Mouse (Mus musculus): Measurements from ENCODE around the gene Trabd2b. TPM values are rescaled to one million over a fixed set of nuclear protein-coding genes. Genes with fewer than 3 reads are reported as not detected.

Gene Trabd2b
- polyA plus RNA-seq, 1 experiment from 2014 or later: 0.65 TPM

DNA sequence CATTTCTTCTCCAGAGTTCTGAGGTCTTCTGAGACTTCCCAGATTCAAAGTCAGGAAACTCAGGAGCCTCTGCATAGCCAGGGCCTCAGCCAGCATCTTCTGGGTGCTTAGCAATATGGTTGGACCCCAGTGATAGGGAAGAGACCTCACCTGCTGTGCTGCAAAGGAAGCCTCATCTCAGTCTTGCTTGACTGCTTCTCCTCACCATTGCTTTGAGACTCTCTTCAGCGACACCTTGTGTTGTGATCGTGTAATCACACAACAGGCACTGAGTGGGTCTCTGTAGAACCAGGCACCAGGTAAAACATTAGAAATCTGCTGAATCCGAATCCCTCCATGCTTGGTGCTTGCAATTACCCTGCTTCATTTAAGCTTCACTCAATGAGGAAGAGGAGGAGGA, 230.6 kb downstream of the Trabd2b start:
- 21% methylated on average over 3 of the region's 3 CpGs for WGBS

DNA sequence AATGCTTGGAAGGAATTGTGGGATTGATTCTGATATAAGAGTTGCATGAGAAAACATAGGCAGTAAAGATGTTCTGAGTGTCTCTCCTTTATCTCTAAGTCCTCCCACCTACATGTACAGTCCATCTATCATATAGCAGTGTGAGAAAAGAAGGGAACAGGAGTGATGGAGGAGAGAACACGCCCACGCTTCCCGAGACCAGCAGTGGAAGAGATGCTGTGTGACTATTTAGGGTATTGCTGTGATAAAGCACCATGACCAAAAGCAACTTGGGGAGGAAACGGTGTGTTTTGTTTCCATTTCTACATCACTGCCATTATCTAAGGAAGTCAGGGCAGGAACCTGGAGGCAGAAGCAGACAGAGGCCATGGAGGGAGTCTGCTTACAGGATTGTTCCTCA, 235.9 kb downstream of the Trabd2b start:
- 87% methylated on average over 4 of the region's 4 CpGs for WGBS
- Histone ChIP-seq H3K9ac (no peak overlapping the region), H3K4me3 (no peak overlapping the region), H3K4me1 (no peaks in the 10 kb centered on the region), H3K9me3 (no peaks in the 10 kb centered on the region), H3K27me3 (replicated peaks) (no peaks in the 10 kb centered on the region), H3K4me2 (no peak overlapping the region), H3K36me3 (replicated peaks) (no peaks in the 10 kb centered on the region), H3K27ac (no peak overlapping the region)
- no peak for ATAC-seq (replicated peaks)

More for the DNA sequence above, 230.6 kb downstream of the Trabd2b start:
- ATAC-seq (replicated peaks): no peak
- no peak overlapping the region for H3K27ac ChIP-seq
- H3K4me3 ChIP-seq: no peak overlapping the region
- no peaks in the 10 kb centered on the region for H3K36me3 ChIP-seq (replicated peaks)
- no peaks in the 10 kb centered on the region for H3K4me1 ChIP-seq
- no peaks in the 10 kb centered on the region for H3K9me3 ChIP-seq
- H3K27me3 ChIP-seq (replicated peaks): no peaks in the 10 kb centered on the region
- no peak overlapping the region for H3K9ac ChIP-seq
- no peak overlapping the region for H3K4me2 ChIP-seq

DNA sequence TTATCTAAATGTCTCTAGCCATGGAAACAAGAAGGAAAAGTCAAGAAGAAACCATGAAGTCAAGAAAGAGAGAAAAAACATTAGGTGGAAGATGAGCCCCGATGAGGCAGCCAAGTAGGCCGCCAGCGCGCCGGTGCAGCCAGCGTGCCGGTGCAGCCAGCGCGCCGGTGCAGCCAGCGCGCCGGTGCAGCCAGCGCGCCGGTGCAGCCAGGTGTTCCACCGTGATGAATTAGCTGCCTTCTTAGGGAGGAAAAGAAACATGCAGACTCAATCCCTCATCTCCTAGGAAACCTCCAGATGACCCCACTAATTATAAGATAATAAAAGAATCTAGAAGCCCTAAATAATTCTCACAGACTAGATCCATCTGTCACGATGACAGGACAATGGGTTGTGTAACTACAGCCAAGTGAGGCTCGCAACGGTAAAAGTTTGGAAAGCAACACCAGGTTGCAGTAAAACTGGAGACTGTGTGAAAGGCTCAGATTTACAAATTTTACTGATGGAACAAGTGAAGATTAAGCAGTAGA, 237.2 kb downstream of the Trabd2b start:
- Histone ChIP-seq H3K27ac (no peak overlapping the region), H3K4me3 (no peak overlapping the region), H3K4me2 (no peak overlapping the region), H3K9ac (no peak overlapping the region), H3K4me1 (peaks cover 4% of the 10 kb centered on the region; the same call in 1 of the 2 replicates), H3K27me3 (replicated peaks) (no peaks in the 10 kb centered on the region), H3K36me3 (replicated peaks) (no peaks in the 10 kb centered on the region), H3K9me3 (no peaks in the 10 kb centered on the region)
- 84% methylated on average over 20 of the region's 20 CpGs for WGBS
- no peak for ATAC-seq (replicated peaks)

DNA sequence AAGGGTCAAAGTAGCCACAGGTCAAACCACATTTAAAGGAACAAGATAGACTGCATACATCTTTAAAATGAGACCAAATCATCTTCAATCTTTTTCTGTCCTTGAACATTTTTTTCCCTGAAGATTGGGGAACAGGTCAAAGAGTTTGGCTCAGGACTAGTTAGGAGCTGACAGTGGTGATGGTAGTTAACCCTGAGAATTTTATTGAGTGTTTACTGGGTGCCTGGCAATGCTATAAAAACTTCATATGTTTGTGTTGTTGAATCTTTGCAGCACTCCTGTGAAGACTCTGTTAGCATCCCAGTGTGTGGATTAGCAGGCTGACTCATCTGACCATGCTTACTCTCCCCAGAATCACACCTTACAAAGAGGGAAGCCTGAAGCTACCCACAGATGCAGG, 238.8 kb downstream of the Trabd2b start:
- H3K27me3 ChIP-seq (replicated peaks): peaks cover 6% of the 10 kb centered on the region; the same call in 1 of the 2 replicates
- H3K36me3 ChIP-seq (replicated peaks): no peaks in the 10 kb centered on the region
- no peak overlapping the region for H3K27ac ChIP-seq
- H3K4me2 ChIP-seq: no peak overlapping the region
- peaks cover 5% of the 10 kb centered on the region; the same call in 1 of the 2 replicates for H3K4me1 ChIP-seq
- no peak overlapping the region for H3K9ac ChIP-seq
- H3K4me3 ChIP-seq: no peak overlapping the region
- no peak for ATAC-seq (replicated peaks)
- H3K9me3 ChIP-seq: no peaks in the 10 kb centered on the region

DNA sequence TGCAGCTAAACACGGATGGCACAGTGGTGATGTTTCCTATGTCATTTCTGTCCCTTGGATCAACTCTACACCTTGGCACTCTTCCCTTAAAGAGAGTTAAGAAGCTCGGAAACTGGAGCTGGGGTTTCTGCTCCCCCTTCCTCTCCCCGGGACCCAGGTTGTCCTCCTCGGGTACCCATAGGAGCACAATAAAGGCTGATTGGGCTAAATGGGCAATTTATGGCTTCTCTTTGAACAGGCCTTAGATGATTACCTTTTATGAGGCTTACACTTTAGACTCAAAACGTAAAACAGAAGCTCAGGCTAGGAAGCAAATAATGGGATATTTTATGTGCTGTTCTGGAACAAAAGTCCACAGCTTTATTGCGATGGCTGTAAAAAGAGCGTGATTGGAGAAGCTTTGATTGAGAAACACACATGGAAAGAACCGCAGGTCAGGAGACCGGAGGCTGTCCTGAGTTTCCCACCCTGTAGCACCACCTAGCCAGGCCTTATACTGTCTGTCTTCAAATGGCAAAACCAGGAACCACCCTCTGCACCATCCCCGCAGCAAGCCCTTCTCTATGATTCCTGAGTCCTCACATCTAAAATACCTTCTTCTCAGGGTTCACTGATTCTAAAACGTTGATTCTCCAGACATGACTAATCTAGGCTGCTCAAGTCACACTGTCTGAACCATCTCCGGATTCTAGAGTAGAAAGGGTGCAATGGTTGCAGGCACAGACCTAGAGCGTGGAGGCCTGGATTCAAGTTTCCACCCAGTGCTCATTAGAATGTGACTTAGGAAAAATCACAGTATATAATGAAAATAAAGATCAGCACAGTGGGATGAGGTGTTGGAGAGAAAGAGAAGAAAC, 240.5 kb downstream of the Trabd2b start:
- Histone ChIP-seq H3K27ac (no peak overlapping the region), H3K4me3 (no peak overlapping the region), H3K9me3 (no peaks in the 10 kb centered on the region), H3K27me3 (replicated peaks) (peaks cover 11% of the 10 kb centered on the region; the same call in 1 of the 2 replicates), H3K4me1 (peaks cover 5% of the 10 kb centered on the region; the same call in 1 of the 2 replicates), H3K36me3 (replicated peaks) (no peaks in the 10 kb centered on the region), H3K4me2 (no peak overlapping the region), H3K9ac (no peak overlapping the region)
- WGBS: 80% methylated on average over 13 of the region's 13 CpGs
- ATAC-seq (replicated peaks): 0 out of 2 replicates have a peak, but pooled peaks have one; percentile 5

DNA sequence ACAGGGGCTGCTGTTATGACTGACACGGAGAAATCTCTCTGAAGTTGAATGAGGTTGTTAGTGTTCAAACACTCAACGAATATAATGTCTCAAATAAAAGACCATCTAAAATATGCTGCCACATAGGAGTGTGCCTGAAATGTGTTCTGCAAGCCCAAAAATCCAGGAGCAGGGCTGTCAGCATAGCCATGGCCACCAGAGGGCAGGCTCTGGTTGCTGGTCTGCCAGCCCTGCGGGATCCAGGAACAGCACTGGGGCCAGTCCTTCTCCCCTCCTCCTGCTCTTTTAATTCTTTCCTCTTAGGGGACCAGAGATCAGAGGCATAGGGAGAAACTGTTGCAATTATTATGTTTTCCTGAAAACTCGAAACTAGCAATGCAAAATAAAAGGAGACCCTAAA, 241.2 kb downstream of the Trabd2b start:
- Histone ChIP-seq H3K4me1 (peaks cover 5% of the 10 kb centered on the region; the same call in 1 of the 2 replicates), H3K9me3 (no peaks in the 10 kb centered on the region), H3K36me3 (replicated peaks) (no peaks in the 10 kb centered on the region), H3K4me3 (no peak overlapping the region), H3K27me3 (replicated peaks) (peaks cover 11% of the 10 kb centered on the region; the same call in 1 of the 2 replicates), H3K27ac (no peak overlapping the region), H3K9ac (no peak overlapping the region), H3K4me2 (no peak overlapping the region)
- 9% methylated on average over 4 of the region's 4 CpGs for WGBS
- peak; percentile 55 for ATAC-seq (replicated peaks)

DNA sequence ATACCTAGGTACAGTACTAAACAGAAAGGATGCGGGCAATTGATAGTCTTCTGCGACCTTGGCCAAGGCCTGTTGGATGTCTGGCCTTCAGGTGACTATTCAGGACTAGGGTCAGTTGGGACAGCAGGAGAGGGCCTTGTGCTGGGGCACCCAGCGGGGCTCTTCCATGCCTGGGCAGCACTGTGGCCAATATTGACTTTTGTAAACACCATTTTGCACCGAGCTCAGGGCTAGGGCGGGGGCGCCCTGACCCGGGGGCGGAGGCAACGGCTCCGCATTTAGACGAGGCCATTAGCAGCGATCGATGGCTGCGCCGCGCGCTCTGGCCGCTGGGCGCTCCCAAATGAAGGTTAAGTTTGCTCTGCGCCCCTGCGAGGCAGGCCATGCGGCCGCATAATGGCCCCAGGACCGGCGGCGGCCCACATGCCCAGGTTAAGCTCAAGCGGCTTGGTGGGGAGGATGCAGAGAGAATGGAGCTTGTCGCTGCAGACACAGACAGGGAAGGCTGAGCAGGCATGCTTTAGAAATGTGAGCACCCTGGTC, 242.1 kb downstream of the Trabd2b start:
- Histone ChIP-seq H3K36me3 (replicated peaks) (no peaks in the 10 kb centered on the region), H3K9ac (no peak overlapping the region), H3K27ac (no peak overlapping the region), H3K9me3 (no peaks in the 10 kb centered on the region), H3K4me2 (peak overlapping the region; percentile 40), H3K4me1 (peaks cover 5% of the 10 kb centered on the region; the same call in 1 of the 2 replicates), H3K27me3 (replicated peaks) (peaks cover 11% of the 10 kb centered on the region; the same call in 1 of the 2 replicates), H3K4me3 (0 out of 2 replicates have a peak overlapping the region, but pooled peaks have one; percentile 2)
- WGBS: 11% methylated on average over 28 of the region's 28 CpGs
- ATAC-seq (replicated peaks): peak; percentile 55

DNA sequence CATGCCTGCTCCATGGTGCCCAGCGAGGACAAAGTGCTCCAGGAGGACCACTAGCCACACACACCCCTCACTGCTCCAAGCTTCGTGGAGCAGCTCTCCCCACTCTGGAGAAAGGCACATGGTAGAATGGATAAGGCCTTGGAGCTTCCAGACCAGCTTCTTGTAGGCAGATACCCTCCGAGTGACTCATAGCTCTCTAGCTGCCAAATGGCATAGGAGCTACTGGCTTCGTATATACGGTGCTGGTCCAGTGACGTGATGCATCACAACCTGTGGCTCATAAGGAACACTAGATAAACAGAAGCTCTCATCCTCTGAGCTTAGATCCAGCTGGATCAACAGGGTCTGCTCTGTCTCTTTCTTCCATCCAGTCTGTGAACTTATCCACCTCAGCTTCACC, 244.0 kb downstream of the Trabd2b start:
- H3K9ac ChIP-seq: no peak overlapping the region
- peaks cover 5% of the 10 kb centered on the region; the same call in 1 of the 2 replicates for H3K4me1 ChIP-seq
- no peak overlapping the region for H3K4me3 ChIP-seq
- 92% methylated on average over 6 of the region's 6 CpGs for WGBS
- H3K27me3 ChIP-seq (replicated peaks): peaks cover 11% of the 10 kb centered on the region; the same call in 1 of the 2 replicates
- ATAC-seq (replicated peaks): no peak
- H3K27ac ChIP-seq: no peak overlapping the region
- no peaks in the 10 kb centered on the region for H3K36me3 ChIP-seq (replicated peaks)
- no peaks in the 10 kb centered on the region for H3K9me3 ChIP-seq
- no peak overlapping the region for H3K4me2 ChIP-seq

DNA sequence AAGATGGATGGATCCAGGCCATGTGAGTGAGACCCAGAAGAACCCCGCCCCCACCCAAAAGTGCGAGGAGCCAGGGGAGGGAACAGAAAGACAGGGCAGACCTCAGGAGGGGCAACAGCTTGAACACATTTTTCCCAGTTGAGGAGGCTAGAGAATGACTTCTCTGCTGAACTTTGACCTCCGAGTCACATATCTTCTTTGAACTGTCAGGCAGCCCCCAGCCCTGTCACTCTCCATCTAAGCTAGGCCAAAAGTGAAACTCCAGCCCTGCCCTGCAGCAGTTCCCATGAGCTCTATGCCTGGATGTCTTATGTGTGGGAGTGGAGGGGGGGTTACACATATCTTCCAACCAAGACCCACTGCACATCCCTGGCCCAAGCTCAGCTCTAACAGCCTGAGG, 244.5 kb downstream of the Trabd2b start:
- Histone ChIP-seq H3K27me3 (replicated peaks) (peaks cover 11% of the 10 kb centered on the region; the same call in 1 of the 2 replicates), H3K9ac (no peak overlapping the region), H3K4me2 (no peak overlapping the region), H3K9me3 (no peaks in the 10 kb centered on the region), H3K4me1 (peaks cover 5% of the 10 kb centered on the region; the same call in 1 of the 2 replicates), H3K27ac (no peak overlapping the region), H3K36me3 (replicated peaks) (no peaks in the 10 kb centered on the region), H3K4me3 (no peak overlapping the region)
- WGBS: 68% methylated on average over 3 of the region's 3 CpGs
- no peak for ATAC-seq (replicated peaks)

DNA sequence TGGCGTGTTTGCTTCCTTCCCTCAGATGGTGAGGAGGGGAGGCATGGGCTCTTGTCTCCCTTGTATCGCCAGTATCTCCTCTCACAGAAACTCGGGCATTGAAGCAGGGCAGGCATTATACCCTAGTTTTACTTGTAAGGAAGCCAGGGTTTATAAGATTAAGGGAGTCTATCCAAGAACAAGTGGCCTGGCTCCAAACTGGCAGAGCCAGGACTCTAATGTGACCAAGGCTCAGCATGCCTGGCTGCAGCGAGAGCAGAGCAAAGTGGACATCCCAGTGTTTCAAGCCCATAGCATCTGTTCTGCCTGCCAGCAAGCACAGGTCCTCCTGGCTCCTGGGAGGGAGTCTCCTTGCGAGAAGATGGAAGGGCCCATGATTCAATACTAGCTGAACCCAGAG, 245.1 kb downstream of the Trabd2b start:
- 68% methylated on average over 5 of the region's 5 CpGs for WGBS
- Histone ChIP-seq H3K4me3 (no peak overlapping the region), H3K27ac (no peak overlapping the region), H3K4me1 (peaks cover 5% of the 10 kb centered on the region; the same call in 1 of the 2 replicates), H3K27me3 (replicated peaks) (peaks cover 11% of the 10 kb centered on the region; the same call in 1 of the 2 replicates), H3K9me3 (no peaks in the 10 kb centered on the region), H3K36me3 (replicated peaks) (no peaks in the 10 kb centered on the region), H3K4me2 (no peak overlapping the region), H3K9ac (no peak overlapping the region)
- no peak for ATAC-seq (replicated peaks)

DNA sequence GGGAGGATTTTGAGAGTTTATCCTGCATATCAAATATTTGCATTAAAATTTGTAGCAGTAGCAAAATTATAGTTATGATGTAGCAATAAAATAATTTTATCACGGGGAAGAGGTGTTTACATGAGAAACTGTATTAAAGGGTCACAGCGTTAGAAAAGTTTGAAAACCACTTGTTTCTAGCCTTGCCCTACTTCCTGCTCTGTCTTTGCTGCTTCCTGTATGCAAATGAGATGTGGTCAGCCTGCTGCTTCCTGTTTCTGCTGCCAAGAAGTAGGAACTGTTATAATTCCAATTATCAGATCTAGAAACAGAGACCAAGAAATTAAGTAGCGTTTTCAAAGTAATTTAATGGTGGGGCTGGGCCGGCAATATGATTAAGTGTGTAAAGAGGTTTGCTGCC, 245.9 kb downstream of the Trabd2b start:
- WGBS: 93% methylated on average over 4 of the region's 4 CpGs
- H3K4me2 ChIP-seq: no peak overlapping the region
- H3K27ac ChIP-seq: no peak overlapping the region

DNA sequence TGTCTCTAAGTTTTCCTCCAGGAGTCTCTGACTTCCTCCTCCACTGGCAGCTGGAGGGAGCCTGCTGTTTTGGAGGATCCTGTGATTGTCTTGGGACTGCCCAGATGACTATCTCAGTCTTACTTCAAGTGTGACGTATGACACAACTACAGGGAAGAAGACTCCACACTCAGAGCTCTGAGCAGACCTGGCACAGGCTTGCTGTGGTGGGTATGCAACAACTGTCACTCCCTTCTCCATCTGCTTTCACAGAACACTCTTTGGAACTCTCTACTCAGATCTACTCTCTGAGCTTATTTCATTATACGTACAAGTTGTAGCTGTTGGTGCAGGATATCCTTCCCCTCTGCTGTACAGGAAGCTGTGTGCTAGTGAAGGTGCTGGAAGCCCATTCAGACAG, 251.4 kb downstream of the Trabd2b start:
- Histone ChIP-seq H3K4me2 (no peak overlapping the region), H3K9ac (no peak overlapping the region), H3K4me1 (no peaks in the 10 kb centered on the region), H3K36me3 (replicated peaks) (no peaks in the 10 kb centered on the region), H3K27me3 (replicated peaks) (no peaks in the 10 kb centered on the region), H3K27ac (no peak overlapping the region), H3K4me3 (no peak overlapping the region), H3K9me3 (no peaks in the 10 kb centered on the region)
- ATAC-seq (replicated peaks): no peak
- 79% methylated on average over 2 of the region's 2 CpGs for WGBS

More for the DNA sequence above, 245.9 kb downstream of the Trabd2b start:
- no peak overlapping the region for H3K9ac ChIP-seq
- H3K27me3 ChIP-seq (replicated peaks): peaks cover 11% of the 10 kb centered on the region; the same call in 1 of the 2 replicates
- peaks cover 5% of the 10 kb centered on the region; the same call in 1 of the 2 replicates for H3K4me1 ChIP-seq
- H3K9me3 ChIP-seq: no peaks in the 10 kb centered on the region
- ATAC-seq (replicated peaks): no peak
- no peak overlapping the region for H3K4me3 ChIP-seq
- H3K36me3 ChIP-seq (replicated peaks): no peaks in the 10 kb centered on the region

All from midbrain, embryonic 15.5 days (tissue).